Mouse (Mus musculus) spleen, postnatal 14 days (tissue): Measurements from ENCODE around the gene Trove2.
"Not testable (repeated sequence)": the region's sequence is repeated elsewhere in the genome, so short reads cannot be mapped to it uniquely, and the experiment has no call there.

Experiments used
- DNase-seq, 2 experiments: peaks; one replicate each; pipeline ENCODE4 v3.0.0; 2021 to 2022; ENCODE audit warnings: low spot score in 2 of 2

Gene Trove2

DNA sequence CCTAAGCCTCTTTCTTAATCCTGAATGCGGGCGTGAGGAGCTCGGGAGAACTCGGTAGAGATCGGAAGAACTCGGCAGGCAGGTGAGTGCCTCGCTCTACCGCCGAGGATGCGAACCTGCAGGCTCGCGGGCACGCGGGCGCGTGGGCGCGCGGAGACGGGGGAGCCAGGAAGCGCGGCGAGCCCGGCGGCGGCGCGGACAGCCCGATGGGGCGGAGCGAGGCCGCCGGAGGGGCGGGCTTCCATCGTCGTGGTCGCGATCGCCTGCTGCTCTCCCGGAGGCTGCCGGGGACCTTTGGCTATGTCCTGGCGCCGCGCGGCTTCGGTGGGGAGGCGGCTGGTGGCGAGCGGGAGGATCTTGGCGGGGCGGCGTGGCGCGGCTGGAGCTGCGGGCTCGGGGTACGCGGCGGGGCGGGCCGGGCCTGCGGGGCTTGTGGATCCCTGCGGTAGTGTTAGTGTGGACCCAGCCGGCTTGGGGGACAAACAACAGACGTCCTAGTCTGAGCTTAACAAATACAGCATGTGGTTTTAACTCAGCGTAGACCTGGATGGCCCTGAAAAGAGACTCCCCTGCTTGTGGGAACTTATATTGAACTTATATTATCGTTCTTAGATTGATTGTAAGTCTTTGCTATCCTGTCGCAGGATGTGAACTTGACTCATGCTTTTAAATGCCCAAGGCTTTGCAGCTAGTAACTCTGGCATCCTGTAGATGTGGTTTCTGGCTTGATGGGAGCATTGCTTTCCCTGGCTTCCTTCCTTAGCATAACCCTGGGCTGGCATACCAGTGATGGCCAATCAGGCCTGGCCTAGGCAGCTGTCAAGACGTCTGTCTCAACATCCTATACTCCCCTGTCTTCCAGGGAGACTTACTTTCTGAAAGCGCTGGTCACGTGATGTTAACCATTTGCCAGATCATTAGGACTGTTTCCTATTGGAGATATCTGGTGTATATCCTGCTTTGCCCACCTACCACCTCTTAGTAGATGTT is 37.2 kb downstream of the Trove2 start:
- DNase-seq: peak; percentile 75 to 83

DNA sequence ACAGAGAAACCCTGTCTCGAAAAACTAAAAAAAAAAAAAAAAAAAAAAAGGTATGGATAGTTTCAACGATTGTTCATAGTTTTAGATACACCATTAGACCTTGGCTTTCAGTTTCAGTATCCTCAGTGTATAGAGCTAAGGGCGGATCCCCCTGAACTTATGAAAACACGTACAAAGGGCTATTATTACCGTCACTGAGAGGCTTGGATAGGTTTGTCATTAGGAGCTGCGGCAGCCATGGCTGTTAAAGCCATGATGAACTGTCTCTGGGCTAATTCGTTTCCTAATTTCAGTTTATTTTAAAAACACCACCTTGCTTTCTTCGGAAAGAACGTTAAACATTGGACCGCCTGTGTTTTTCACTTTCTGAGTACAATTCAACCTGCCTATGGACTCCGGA is 38.1 kb downstream of the Trove2 start:
- no peak for DNase-seq

DNA sequence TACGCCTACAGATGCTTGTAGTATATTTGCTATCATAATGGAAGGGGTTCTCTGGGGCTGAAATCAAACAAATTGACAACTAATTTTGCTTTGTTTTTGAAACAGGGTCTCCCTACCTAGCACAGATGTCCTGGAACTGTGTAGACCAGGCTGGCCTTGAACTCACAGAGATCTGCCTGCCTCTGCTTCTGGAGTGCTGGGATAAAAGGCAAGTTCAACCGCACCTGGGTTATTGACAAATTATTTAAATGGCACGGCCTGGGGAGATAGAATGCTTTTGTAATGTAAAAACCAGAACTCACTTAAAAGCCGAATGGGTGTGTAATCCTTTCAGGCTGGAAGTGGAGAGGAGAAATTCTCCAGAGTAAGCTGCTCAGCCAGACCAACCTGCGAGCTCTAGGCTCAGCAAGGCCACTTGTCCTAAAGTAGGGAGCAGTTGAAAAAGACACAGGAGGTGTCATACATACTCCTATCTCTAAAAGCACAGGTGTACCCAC is 42.9 kb downstream of the Trove2 start:
- DNase-seq: no peak

DNA sequence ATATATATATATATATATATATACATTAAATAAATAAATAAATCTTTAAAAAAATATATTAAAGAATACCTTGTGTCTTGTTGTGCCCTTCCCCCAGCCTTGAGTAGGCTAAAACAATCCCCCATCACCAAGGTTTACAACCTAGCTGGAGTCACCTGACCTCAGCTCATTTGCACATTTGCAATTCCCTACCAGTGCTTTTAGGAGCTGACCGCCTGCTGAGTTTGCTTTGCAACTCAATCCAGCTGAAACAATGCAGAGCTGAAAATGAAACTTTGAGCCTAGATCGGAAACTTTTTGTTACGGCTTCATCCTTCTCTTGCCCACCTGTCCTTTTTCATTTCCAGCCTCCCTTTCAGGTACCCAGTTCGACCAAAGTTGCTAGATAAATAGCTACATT is 45.2 kb downstream of the Trove2 start:
- DNase-seq: no peak

DNA sequence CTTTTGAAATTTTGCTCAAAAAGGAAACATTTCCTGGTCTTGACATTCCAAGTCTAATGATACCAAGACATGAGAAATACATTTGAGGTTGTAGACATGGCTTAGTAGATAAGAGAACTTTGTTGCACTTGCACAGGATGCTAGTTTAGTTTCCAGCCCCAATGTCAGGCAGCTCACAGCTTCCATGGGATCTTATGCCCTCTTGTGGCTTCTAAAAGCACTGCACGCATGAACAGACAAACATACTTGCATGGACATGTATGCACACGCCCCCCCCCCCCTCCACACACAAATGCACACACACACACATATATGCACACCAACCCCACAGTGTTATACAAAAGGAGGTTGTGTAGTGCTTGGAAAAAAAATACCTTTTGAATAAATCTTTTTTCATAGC is 46.0 kb downstream of the Trove2 start:
- no peak for DNase-seq

DNA sequence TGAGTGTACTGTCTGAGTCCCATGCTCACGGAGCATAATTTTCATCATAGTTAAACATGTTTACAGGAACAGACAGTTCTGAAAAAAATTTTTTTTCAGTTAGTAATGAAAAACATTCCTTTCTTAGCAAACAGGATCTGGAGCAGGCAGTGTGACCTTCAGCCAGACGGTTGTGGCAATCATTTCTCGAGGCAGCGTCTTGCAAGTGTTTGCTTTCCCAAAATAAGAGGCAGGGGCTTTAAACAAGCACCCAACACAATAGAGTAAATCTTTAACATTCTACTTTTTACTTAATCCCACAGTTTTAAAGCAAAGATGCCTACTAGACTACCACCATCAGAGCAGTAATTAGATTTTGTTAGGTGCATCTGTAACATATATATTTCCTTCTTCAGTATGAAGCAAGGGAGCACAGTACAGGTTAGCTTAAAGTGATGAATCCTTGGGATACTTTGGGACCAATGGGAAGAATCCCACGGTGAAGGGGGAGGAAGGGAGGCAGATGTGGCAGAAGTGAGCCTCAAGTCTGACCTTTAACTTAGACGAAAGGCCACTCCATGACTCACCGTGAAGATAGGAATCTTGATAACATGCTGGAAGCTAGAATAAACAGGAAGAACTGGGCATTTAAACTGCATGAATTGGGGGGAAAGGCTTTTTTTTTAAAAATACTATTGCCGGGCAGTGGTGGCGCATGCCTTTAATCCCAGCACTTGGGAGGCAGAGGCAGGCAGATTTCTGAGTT is 49.0 kb downstream of the Trove2 start:
- no peak for DNase-seq

DNA sequence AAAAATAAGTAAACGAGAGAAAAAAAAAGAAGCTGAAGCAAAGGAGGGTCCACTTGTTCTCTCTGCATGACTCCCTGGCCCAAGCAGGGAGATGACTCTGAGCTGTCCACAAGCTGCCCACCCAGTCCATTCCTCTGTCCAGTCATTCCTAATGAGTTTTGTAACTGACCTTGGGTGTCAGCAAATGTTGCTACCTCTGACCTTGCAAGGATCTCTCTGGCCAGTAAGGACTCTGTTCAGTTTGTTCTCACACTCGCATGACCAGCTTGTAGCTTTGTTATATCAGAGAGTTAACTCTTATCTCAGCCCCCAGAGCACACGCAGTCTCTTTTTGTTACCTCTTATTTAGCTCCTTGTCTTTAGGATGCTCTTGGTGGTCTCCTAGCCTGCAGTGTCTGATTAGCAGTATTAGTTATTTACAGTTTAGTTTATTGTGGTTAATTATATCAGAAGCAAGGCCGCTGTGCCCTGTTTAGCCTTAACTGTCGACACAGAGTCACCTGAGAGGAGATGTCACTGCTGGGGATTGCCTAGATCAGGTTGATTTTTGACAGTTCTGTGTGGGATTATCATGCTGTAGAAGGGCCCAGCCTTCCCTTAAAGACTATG is 52.3 kb downstream of the Trove2 start:
- no peak for DNase-seq

DNA sequence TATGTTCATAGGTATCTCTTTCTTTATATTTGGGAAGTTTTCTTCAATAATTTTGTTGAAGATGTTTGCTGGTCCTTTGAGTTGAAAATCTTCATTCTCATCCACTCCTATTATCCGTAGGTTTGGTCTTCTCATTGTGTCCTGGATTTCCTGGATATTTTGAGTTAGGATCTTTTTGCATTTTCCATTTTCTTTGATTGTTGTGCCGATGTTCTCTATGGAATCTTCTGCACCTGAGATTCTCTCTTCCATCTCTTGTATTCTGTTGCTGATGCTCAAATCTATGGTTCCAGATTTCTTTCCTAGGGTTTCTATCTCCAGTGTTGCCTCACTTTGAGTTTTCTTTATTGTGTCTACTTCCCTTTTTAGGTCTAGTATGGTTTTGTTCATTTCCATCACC is 60.8 kb downstream of the Trove2 start, which contains the start of gene Glrx2:
Gene Glrx2, plus strand, starts transcription at position 301 of the 400 bp plus-strand sequence.
- not testable (repeated sequence) for DNase-seq

DNA sequence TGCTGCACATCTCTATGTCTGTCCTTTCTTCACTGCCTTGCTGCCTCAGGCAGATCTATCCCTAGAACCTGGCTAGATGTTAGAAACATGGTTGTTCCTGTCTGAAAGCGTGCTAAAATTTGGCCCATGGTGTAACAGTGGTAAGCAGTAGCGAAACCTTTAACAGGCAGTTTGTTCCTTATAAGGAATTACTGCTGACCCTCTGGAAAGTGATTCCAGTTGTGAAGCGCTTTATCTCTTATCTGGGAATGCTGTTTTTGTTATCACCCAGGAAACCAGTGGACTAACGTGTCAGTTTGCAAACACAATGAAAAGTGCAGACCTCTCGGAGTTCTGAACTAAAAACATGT is 66.3 kb downstream of the Trove2 start:
- no peak for DNase-seq

DNA sequence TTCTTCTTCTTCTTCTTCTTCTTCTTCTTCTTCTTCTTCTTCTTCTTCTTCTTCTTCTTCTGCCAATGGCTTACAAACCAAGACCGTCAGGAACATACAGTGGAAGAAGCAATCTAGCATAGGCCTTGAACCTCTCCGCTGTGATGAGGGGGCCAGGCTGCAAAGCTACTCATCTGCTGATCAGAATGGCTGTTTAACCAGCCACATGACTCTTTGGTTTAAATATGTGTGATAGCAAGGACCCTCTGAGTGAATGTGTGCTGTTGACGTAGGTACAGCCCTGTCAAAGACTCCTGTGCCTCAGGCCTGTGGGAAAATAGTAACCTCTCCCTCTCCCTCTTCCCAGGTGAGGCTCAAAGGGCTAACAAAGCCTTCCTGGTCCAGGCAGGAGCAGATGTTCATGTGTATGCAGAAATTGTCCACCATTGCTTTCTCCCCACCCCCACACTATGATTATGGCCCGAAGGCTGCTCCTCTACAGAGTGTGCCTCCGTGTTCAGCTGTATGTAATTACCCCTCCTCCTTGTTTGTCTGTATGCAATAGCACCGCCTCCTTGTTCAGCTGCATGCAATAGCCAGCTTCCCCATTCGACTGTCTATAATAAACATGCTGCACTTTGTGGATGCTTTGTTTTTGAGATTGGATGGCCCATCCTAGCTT is 66.8 kb downstream of the Trove2 start:
- DNase-seq: no peak

DNA sequence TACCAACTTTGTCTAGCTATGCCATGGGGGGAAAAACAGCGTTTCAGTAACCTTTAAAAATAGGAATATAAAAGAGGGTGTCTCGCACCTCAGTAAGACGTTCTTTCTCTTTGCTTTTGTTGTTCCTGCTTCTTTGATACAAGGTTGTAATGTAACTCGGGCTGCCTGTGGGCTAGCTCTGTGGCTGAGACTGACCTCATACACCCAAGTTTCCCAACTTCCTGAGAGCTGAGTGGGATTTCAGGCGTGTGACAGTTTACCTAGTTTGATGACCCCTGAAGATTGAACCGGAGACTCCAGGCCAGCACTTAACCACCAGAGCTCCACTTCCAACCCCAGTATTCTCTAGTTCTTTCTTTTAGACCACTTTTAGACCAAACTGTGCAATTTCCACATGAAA is 68.5 kb downstream of the Trove2 start:
- DNase-seq: no peak

DNA sequence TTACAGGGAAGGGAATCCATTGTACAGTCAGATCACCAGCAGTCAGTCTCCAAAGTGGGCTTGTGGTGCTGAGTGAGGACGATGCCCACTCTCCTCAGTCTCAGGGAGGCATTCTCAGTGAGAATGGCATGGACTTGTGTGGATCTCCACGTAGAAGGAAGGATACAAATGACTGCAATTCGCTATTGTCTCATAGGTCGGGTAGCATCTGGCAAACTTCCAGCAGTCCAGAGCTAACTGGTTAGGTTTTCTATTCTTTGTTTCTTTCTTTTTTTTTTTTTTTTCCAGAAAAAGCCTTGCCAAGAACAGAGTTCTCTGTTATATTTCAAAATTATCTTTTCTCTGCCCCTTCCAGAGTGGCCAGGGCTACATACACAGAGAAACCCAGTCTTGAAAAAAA is 69.9 kb downstream of the Trove2 start:
- DNase-seq: no peak

DNA sequence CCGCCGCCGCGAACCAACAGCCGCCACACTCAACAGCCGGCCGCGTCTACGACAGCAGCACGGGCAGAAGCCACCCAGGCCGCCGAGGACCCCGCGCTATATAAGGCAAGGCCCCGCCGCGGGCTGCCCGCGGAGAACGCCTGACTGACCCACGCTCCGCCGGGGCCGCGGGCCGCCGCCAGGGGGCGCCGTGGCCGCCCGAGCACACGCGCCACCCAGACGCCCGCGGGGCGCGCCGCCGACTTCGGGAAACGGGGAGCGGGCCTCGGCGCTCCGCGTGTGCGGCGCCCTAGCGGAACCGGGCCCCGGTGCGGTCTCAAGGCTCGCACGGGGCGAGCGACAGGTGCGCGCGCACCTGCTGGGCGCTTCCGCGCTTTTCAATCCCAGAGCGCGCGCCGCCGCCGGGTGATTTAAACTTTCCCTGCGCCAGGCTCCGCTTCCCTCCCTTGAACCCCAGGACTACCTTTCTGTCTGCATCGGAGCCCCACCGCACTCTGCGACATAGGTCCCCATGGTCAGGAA is 74.1 kb downstream of the Trove2 start, which contains the start of gene Cdc73:
Gene Cdc73, minus strand, starts transcription at position 153 of the 522 bp plus-strand sequence.
- DNase-seq: peak; percentile 89 to 92

DNA sequence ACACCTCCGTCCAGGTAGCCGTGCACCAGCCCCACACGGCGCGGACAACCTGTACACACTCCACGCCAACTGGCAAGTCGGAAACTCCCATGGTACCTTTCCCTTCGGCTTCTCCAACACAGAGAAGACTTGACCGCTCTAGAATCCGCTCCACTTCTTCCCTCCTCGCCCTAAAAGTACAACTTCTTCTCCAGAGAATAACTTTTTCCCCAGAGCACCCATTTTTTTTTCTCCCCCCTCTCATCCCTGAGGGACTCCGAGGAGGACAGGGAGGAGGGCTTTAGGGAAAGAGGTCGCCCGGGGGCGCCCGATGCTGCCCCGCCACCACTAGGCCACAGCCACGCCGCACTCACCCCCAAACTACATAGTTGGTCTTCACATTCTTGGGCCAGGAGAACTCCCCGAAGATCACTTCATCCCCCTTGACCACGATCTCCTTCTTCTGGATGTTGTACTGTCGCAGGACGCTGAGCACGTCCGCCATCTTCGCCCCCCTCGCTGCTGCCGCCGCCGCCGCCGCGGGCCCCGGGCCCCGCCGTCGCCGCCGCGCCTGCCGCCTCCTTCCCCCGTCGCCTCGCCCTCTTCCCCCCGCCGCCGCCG is 74.6 kb downstream of the Trove2 start:
- DNase-seq: peak; percentile 23 to 24

DNA sequence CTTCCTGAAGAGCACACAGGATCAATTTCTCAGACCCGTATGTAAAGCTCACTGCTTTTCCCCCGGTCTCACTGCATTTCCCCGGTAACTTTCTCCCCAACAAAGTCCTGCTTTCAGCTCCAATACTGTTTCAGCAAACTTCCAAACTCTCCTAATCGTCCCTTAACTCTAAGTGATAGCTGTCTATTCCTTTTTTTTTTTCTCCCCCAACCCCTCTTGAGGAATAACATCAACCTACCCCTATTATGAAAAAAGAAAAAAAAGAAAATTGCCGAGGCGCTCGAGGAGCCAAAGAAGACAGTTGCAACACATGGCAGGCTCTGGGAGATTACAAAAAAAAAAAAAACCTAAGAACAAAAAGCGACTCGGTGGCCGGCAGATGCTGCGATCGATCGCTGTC is 75.1 kb downstream of the Trove2 start:
- DNase-seq: no peak
